Mouse (Mus musculus): ENCODE measurements around the gene Prrg2.

Prrg2 gene

GRCm38 (mm10) chr7:45053931-45054510, 8.5 kb downstream of the Prrg2 start:
- DNase-seq = peak; percentile 96

GRCm38 (mm10) chr7:45053117-45053930, 9.2 kb downstream of the Prrg2 start:
- DNase-seq = peak; percentile 86

GRCm38 (mm10) chr7:45052862-45053116, 9.7 kb downstream of the Prrg2 start, which contains the start of gene Prr12:
TSS of gene Prr12 (minus strand) at chr7:45052881.
- no peak for DNase-seq

- peak; percentile 47 for DNase-seq
Measured at GRCm38 (mm10) chr7:45052181-45052861, 10.2 kb downstream of the Prrg2 start.

- DNase-seq = no peak
Measured at GRCm38 (mm10) chr7:45051601-45051974, 10.9 kb downstream of the Prrg2 start.

GRCm38 (mm10) chr7:45050945-45051600, 11.4 kb downstream of the Prrg2 start:
- DNase-seq = peak; percentile 49

GRCm38 (mm10) chr7:45048923-45049657, 13.4 kb downstream of the Prrg2 start:
- no peak for DNase-seq

- no peak for DNase-seq
Measured at GRCm38 (mm10) chr7:45048001-45048890, 14.2 kb downstream of the Prrg2 start.

- DNase-seq = no peak
Measured at GRCm38 (mm10) chr7:45047491-45047890, 15.0 kb downstream of the Prrg2 start.

GRCm38 (mm10) chr7:45046853-45047350, 15.6 kb downstream of the Prrg2 start:
- DNase-seq = no peak

- DNase-seq = no peak
Measured at GRCm38 (mm10) chr7:45045741-45046140, 16.7 kb downstream of the Prrg2 start.

- no peak for DNase-seq
Measured at GRCm38 (mm10) chr7:45043307-45043706, 19.2 kb downstream of the Prrg2 start.

GRCm38 (mm10) chr7:45040851-45041250, 21.6 kb downstream of the Prrg2 start:
- DNase-seq = no peak

- no peak for DNase-seq
Measured at GRCm38 (mm10) chr7:45038411-45038810, 24.1 kb downstream of the Prrg2 start.

- peak; percentile 82 for DNase-seq
Measured at GRCm38 (mm10) chr7:45037720-45038361, 24.6 kb downstream of the Prrg2 start.

GRCm38 (mm10) chr7:45036702-45037101, 25.8 kb downstream of the Prrg2 start:
- DNase-seq = no peak

- no peak for DNase-seq
Measured at GRCm38 (mm10) chr7:45035631-45036030, 26.8 kb downstream of the Prrg2 start.

GRCm38 (mm10) chr7:45033722-45034359, 28.6 kb downstream of the Prrg2 start:
- no peak for DNase-seq

GRCm38 (mm10) chr7:45030857-45031256, 31.6 kb downstream of the Prrg2 start:
- no peak for DNase-seq

- DNase-seq = no peak
Measured at GRCm38 (mm10) chr7:45029995-45030394, 32.5 kb downstream of the Prrg2 start.

- DNase-seq = no peak
Measured at GRCm38 (mm10) chr7:45028351-45028750, 34.1 kb downstream of the Prrg2 start.
